Mouse (Mus musculus): ENCODE data around the gene Gm28308. TPM values are rescaled to one million over a fixed set of nuclear protein-coding genes. Genes with fewer than 3 reads are reported as not detected.

Gene Gm28308
- not detected for polyA plus RNA-seq (2015; fragmentation: Illumina TruSeq; extraction: RNeasy Lipid Tissue Mini Kit (QIAGEN cat#74804); ENCODE audit: low read depth, low replicate concordance)

DNA sequence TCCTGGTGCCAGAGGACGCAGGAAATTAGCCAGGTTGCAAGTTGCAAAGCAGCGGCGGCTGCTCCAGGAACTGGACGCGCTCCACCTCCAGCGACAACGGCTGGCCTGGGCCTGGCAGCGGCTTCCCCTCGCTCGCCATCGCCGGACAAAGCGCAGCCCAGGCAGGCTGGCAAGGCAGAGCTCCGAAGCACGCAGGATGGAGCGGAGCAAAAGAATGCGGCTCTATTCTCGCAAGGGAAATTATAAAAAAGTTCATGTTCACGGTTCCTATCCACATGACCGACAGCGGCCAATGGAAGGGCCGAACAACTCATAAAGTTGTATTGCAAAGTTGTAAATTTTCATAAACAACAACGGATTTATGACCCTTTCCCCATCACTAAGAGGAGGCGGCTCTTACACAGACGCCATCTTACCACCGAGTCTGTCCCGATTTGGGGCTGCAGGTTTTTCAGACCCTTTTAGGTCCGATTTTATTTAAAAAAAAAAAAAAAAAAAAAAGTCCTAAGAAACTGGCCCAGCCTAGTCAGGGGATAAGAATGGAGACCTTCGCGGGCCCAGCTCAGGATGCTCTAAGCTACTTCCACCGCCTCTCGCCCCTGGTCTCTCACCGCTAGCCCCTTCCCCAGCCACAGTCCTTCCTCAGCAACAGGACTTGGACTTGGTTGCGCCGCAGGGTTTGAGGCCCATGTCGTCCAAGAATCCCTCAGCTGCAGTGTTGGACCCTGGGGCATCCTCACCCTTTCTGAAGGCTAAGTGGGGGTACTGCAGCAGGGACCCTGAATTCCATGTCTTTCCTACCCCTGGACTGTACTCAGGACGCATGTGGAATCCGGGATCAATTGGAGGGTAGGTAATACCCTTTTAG, at the start of gene Gm28308, which contains the start of gene Hoxa3:
Gene Gm28308 (minus strand): TSS at position 221 of the 868 bp plus-strand sequence.
Gene Hoxa3 (minus strand): TSS at position 218 of the 868 bp plus-strand sequence.

DNA sequence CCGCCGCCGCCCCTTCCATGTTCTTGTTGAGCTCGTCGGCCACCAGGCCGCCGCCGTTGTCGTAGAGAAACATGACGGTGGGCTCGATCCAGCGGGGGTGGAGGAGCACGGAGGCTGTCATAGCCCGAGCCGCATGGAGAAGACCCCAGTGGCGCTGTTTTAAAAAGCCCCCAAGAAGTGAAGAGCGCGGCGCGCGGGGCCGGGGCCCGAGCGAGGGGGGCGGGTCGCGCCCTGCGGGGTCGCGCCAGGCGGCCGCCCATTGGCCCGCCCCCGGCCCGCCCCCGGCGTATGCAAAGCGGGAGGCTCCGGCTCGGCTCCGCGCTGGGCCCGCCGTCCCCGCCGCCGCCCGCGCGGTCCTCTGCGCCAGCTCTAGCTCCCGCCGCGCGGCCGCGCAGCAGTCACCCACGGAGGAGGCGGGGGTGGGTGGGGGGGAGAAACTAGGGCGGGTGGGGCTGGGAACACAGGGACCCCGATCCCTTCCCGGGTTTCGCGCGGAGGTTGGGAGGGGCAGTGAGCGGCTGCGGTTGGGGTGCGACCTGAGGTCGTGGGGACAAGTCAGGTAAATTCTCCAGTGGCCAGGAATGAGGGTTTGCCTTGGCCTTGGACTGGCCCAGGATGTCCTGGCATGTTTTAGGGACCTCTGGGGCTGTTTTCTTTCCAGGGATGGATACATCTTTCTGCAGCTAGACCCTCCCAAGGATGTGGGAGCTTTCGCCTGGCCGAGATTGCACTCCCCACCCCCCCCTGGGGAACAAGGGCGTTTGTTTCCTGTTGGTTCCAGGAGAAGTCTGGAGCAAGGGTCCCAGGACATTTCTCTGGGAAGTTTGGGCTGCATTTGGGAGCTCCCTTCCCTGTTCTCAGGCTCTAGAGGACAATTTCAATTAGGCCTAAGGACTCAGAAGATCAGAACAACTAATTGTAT, 47.8 kb upstream of the Gm28308 start, which contains the start of gene Hoxa13:
Gene Hoxa13 (minus strand): TSS at position 227 of the 922 bp plus-strand sequence.

DNA sequence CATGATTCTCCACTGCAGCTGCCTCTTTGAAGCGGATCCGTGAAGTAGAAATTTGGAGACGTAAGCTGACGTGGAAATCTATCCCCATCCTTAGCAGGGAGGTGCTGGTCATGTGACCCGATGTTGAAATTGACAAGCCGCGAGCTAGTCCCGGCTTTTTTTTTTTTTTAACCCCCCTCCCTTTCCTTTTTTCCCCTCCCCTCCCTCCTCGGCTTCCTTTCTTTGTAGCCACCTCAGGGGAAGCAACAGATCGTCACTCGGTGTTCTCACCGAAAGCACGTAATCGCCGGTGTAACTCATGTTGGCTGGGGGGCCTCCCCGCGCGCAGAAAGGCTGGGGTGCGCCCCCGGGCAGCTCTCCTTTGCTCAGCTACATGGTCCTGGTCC, 32.6 kb upstream of the Gm28308 start, which contains the start of gene Hoxa11:
Gene Hoxa11 (minus strand): TSS at position 54 of the 386 bp plus-strand sequence.

DNA sequence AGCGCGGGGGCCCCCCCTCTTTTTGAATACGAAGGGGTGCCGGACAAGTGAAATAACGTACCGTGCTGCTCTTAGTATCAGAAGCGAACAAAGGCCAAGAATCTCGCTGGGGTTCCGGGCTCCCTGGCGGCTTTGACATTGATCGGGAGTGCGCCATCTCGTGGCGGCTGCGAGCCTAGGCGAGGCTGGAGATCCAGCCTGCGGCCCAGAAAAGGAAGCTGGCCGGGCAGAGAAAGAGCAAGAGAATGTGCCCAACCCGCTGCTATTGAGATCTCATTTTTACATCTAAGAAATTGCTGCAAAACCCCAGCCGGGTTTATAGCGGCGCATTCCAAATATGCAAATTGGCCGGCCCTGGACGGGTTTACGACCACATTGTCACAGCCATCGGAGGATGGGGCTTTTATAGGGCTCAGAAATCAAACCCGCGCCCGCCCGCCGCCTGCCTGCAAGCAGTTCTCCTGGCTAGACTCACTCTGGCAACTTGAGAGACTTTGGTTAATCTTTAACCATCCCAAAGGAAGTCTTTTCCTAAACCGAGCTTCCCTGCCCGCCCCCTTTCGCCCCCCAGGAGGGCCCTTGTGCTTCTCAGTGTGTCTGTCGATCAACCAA, 27.4 kb upstream of the Gm28308 start, which contains the start of gene Hoxa10:
Gene Hoxa10 (minus strand): TSS at position 466 of the 612 bp plus-strand sequence.

DNA sequence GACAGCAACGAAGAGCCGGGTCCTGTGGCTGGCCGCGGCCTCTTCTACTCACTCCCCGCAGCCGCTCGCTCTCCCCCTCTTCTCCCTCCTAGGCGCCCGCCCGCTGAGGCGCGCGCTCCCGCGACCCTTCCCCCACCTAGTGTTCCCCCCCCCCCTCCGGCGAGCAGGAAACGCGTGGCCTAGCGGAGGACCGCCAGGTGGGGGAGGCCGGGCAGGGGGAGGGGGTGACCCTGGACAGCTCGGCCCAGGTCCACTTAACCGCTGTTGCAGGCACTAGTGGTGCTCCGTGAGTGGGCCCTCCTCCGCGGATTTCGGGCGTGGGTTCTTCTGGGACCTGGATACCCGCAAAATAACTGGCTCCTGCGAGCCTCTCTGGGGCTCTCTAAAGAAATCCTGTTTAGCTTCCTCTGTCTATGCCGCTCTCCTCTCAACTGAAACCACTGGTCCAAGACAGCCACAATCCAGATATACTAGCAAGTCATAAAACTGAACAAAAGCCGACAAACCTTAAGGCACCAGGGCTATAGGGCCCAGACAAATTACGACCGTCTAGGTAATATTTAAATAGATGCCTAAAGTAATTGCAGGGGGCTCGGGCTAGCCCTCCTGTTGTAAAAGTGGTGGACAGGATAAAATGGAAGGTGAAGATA, 17.5 kb upstream of the Gm28308 start, which contains the start of gene Hoxa9:
Gene Hoxa9 (minus strand): TSS at position 574 of the 650 bp plus-strand sequence.

DNA sequence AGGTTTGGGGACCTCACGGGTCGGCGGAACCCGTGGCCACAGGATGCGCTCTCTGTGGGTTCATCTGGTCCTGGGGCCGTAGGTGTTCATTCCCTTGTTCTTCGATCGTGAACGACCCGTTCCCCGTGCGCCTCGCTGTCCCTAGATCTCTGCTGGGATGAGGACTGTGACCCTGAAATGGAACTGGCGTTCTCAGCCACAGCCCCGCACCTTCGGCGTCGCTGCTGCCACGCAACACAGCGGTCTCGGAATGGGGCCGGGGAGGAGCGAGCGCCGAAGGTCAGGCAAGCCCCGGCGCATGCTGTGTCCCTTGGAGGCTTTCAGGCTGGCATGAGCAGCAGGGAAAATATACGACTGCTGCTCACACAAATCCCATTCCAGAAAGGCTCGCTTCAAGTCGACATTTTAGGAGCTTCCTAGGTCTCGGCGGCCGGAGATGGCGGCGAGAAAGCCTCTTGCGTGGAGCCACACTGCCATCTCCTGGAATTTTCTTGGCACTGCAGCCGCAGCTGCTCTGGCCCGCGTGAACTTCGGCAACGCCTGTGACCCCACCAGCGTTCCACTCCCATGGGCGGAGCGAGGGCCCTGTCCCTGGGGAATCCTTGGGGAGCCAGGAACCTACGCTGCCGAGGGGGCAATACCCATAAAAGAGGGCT, 8.3 kb upstream of the Gm28308 start, which contains the start of gene Hoxa7:
Gene Hoxa7 (minus strand): TSS at position 518 of the 656 bp plus-strand sequence.

DNA sequence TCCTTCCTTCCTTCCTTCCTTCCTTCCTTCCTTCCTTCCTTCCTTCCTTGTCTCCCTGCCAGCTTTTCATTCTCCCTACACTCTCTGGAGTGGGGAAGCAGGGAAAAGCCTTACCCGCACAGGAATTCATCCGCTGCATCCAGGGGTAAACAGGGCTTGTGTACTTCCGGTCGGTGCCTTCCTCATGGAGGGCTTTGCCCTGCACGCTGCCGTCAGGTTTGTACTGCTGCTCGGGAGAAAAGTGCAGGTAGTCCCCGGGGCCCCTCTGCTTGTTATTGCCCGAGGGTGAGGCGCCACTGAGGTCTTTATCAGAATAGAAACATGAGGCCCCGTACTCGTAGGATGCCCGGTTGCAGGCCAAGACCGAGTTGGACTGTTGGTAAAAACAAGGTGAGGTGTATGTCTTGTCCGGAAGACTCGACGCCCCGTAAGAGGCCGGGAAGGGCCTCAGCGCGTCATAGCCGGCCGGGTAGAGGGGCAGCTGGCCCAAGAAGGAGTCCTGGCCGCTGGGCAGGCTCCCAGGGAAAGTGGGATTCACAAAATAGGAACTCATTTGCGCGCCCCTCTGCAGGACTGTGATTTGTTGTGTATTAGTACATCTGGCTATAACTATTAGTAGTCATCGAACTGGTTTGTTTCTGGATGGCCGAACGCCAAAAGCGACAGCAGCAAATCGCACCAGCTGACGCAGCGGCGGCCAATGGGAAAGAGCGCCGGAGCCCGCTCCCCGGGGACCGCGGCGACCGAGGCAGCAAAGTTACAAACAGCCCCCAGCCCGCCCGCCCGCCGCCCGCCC, 4.9 kb downstream of the Gm28308 start, which contains the start of gene Hoxa6:
Gene Hoxa6 (minus strand): TSS at position 651 of the 796 bp plus-strand sequence.

DNA sequence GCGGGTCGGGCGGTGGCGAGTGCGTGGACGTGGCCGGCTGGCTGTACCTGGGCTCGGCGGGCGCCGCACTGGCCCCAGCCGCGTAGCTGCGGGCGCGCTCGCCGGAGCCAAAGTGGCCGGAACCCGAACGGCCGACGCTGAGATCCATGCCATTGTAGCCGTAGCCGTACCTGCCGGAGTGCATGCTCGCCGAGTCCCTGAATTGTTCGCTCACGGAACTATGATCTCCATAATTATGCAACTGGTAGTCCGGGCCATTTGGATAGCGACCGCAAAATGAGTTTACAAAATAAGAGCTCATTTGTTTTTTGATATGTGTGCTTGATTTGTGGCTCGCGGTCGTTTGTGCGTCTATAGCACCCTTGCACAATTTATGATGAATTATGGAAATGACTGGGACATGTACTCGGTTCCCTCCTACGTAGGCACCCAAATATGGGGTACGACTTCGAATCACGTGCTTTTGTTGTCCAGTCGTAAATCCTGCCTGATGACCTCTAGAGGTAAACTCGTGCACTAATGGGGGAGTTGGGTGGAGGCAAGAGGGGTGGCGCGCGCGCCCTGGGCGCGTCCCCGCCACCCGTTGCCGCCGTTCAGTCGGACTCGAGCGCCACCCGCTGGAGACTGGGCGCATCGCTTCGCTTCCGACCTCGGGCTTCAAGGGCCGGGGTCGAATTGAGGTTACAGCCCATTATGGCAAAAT, 8.9 kb downstream of the Gm28308 start, which contains the start of gene Hoxa5:
Gene Hoxa5 (minus strand): TSS at position 538 of the 703 bp plus-strand sequence.

DNA sequence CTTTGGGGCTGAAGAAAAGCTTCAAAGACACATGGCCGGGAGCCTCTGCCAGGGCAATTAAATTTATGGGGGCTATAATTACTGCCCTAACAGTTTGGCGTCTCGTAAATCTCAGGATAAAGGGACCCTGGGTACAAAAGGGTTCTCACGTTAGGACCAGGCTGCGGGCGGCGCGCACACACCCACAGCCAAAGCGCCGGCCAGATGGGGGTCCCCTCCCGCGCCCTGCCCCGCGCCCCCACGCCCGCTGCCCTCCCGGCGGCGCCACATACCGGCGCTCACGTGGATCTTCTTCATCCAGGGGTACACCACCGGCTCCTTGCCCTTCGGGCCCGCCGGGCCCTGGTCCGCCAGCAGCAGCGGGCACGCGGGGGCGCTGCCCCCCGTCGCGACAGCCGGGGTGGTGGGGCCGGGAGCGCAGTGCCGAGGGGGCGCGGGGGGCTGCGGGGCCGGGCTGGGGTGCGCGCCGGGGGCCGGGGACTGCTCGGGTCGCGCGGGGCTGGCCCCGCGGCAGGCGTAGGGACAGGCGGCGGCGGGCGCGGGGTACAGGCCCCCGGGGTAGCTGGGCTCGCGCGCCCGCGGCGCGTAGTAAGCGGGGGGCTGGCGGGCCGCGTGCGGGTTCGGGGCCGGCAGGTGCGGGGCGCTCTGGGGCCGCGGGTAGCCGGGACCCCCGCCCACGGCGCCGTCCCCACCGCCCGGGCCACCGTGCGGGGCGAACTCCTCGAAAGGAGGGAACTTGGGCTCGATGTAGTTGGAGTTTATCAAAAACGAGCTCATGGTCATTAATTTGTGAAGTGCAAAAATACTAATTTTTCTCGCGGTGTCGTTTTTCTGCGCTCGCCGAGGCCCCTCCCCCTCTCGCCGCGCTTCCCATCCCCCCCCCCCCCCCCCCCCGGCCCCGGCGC, 22.0 kb downstream of the Gm28308 start, which contains the start of gene Hoxa4:
Gene Hoxa4 (minus strand): TSS at position 848 of the 905 bp plus-strand sequence.

DNA sequence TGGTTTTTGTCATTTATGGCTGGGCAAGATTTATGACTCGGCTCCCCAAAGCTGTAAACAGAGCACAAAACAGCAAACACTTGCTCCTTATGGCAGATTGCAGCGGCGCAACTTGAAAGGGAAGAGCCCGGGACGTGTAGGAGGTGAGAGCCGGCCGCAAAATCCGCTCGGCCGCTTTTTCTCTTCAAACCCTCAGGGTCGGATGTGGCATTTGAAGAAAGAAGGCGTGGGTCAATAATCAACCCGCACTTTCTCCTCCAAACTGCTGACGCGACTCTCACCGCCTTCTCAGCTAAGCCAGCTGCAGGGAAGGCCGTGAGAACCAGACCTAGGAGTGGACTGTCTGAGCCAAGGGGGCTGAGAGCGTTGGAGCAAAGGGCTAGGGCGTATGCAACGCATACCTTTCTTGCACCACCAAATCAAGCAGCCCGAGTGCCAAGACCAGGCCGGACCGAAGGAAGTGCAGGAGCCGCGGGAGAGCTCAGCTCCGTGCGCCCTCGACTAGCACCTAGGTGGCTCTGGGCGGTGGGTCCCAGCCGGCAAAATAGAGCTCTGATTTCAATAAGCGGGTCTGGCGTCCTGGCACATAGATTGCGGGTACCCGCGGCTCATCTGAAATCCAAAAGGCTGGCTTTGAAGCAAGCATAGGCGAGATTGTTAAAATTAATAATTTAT, 35.9 kb downstream of the Gm28308 start, which contains the start of gene 5730596B20Rik:
Gene 5730596B20Rik (plus strand): TSS at position 438 of the 675 bp plus-strand sequence.

DNA sequence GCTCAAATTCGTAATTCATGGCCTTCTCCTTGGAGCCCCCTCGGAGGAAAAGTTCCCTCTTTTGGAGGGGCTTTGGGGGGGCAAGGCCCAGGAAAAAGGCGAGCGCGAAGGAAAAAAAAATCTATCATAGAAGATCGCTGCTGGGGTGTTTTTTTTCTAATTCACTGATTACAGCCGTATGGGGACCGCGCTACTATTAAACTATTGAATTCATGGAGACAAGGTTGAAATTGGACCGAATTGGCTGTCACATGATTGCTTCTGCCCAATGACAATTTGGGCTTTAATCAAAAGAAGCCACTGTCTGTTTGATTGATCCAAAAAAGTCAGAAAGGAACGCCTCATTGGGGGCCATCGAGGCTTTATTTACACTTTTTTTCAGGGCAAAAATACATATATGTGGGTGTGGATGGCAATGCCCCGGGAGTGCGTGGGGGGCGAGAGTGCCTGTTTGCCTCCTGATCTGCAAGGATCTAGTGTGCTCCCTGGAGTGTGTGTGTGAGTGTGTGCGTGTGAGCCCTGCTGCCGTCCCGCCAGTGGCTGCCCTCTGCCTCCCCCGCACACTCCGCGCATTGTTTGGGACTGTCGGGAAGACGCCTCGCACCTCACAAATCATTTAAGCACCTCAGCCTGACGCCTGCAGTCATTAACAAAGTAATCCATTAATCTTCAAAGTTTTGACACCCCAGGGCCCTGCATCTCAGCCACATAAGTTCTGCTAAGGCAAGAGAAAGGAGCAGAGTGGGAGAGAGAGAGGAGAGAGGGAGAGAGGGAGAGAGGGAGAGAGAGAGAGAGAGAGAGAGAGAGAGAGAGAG, 48.3 kb downstream of the Gm28308 start, which contains the start of gene Hoxa2:
Gene Hoxa2 (minus strand): TSS at position 206 of the 815 bp plus-strand sequence.

DNA sequence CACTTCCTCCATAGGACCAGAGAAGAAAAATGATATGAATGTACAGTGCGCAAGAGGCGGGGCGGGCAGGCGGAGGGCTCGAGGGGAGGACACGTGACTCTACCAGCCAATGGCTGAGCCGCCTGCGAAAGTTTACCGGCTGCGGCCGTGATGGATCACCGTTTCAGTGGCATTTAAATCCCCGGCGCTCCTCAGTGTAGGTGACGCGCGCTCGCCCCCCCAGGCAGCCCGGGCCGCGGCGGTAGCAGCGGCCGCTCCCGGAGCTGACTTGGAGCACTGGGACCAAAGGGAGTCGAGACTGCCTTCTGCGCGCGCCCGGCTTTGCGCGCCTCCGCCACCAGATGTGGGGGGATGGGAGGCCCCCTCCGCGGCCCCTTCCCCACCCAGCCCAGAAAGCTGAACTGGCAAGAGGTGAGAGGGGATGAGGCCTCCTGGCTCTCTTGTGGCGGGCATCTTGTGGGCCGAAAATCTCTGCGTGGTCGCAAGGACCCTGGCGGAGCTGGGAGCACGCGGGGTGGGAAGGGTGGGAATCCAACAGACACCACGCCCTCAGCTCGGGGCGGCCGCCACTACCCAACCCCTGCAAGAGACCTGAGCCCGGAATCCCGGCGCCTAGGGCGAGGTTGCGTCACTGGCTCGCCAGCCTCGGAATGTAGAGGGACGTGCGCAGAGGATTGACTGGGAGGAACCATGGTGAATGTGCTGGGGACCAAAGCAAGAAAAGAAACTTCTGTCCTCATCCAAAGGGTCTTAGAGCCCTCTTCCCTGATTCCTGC, 54.7 kb downstream of the Gm28308 start, which contains the start of gene Hoxa1:
Gene Hoxa1 (minus strand): TSS at position 42 of the 776 bp plus-strand sequence.

